Mouse (Mus musculus) midbrain, embryonic 13.5 days (tissue): ENCODE results near the gene Rbfox3. TPM values are rescaled to one million over a fixed set of nuclear protein-coding genes. Genes with fewer than 3 reads are reported as not detected.
A peak's percentile ranks its signal among the peaks of the same experiment; 100 is the strongest.

ENCODE experiments used
- ATAC-seq: fragments of 200-750 bp; cut with Nextera tagmentation; 2 replicates; pipeline ENCODE4 v1.8.0; 2017; ENCODE audit warnings: mild to moderate bottlenecking, moderate TSS enrichment, moderate library complexity
- H3K27ac ChIP-seq: fragments of 300-500 bp; sonication (generic); 2 replicates; pipeline ENCODE4 v1.5.1; 2015; ENCODE audit warnings: inconsistent platforms, mild to moderate bottlenecking, moderate library complexity
- H3K27me3 ChIP-seq: fragments of 300-500 bp; sonication (generic); 2 replicates; pipeline ENCODE4 v1.6.1; 2015; ENCODE audit warnings: mild to moderate bottlenecking, inconsistent platforms
- H3K36me3 ChIP-seq: fragments of 300-500 bp; sonication (generic); 2 replicates; pipeline ENCODE4 v1.6.1; 2015; ENCODE audit warnings: mild to moderate bottlenecking, inconsistent platforms
- H3K4me1 ChIP-seq: fragments of 300-500 bp; sonication (generic); replicated peaks from 2 replicates; pipeline ENCODE4 v1.6.1; 2015; ENCODE audit warnings: inconsistent platforms
- H3K4me2 ChIP-seq: fragments of 300-500 bp; sonication (generic); replicated peaks from 2 replicates; pipeline ENCODE4 v1.6.1; 2015; ENCODE audit warnings: moderate library complexity, mild to moderate bottlenecking, inconsistent platforms
- H3K4me3 ChIP-seq: fragments of 300-500 bp; sonication (generic); replicated peaks from 2 replicates; pipeline ENCODE4 v1.5.1; 2015; ENCODE audit warnings: mild to moderate bottlenecking, inconsistent platforms
- H3K9ac ChIP-seq: fragments of 300-500 bp; sonication (generic); replicated peaks from 2 replicates; pipeline ENCODE4 v1.6.1; 2015; ENCODE audit warnings: mild to moderate bottlenecking, inconsistent platforms
- H3K9me3 ChIP-seq: fragments of 300-500 bp; sonication (generic); 2 replicates; pipeline ENCODE4 v1.6.1; 2016; ENCODE audit warnings: mild to moderate bottlenecking, inconsistent platforms
- WGBS: fragments of 180-500 bp; shearing (Covaris S2); methylation state at CpG from one replicate; pipeline ENCODE4 v1.1.7; 2015; 5-methylcytosine and 5-hydroxymethylcytosine counted together
- polyA plus RNA-seq: library from polyadenylated mRNA; unstranded; fragments of >200 nt; fragmentation: Nextera tagmentation; extraction: Ambion mirVana; gene quantifications from 2 replicates; pipeline ENCODE4 v1.2.1, GENCODE M21; 2015

Gene Rbfox3
- polyA plus RNA-seq, 1 experiment from 2014 or later: 29.9 TPM

DNA sequence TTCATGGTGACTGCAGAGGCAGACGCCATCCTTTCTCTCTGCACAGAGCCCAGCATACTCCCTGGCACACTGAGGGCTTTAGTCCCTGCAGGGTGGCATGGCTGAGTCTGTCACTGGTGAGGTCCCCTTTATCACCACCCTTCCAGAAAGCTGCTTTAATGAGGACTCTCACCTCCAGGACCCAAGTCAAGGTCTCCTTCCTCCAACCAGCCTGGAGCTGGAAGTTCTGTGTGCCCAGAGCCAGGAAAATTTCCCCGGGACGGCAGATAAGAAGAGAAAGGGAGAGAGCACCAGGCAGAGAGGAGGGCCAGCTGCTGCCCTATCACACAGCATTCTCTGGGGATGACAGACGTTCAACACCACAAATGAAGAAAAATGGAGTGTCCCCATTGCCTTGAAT lies 73.2 kb downstream of the Rbfox3 start:
- no peak overlapping the region for H3K9ac ChIP-seq
- peaks cover 37% of the 10 kb centered on the region for H3K4me1 ChIP-seq
- no peak overlapping the region for H3K27ac ChIP-seq
- ATAC-seq: no peak
- H3K4me3 ChIP-seq: no peak overlapping the region
- no peak overlapping the region for H3K4me2 ChIP-seq
- no peaks in the 10 kb centered on the region for H3K36me3 ChIP-seq
- H3K27me3 ChIP-seq: no peaks in the 10 kb centered on the region
- no peaks in the 10 kb centered on the region for H3K9me3 ChIP-seq
- 53% methylated on average over 4 of the region's 4 CpGs for WGBS

DNA sequence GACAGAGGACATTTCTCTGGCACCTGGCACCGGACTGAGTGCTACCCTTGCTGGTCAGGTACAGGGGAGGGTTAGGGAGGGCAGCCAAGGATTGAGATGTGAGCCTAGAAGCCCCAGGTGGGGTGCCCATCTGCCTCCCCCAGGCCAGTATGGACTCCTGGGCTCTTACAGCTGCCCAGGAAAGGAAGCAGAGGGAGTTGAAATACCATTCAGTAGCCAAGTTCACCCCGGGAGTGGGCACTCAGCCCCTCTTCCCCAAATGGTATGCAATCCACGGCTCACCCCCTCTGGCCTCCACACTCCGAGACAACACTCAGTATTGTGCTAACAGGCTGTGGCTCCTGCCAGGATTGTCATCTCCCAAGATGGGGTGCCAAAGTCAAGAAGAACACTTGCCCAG lies 74.5 kb downstream of the Rbfox3 start:
- no peak overlapping the region for H3K4me3 ChIP-seq
- H3K4me1 ChIP-seq: peaks cover 37% of the 10 kb centered on the region
- ATAC-seq: no peak
- H3K36me3 ChIP-seq: no peaks in the 10 kb centered on the region
- no peak overlapping the region for H3K9ac ChIP-seq
- H3K9me3 ChIP-seq: no peaks in the 10 kb centered on the region
- no peak overlapping the region for H3K4me2 ChIP-seq
- 77% methylated on average over 4 of the region's 4 CpGs for WGBS
- H3K27me3 ChIP-seq: no peaks in the 10 kb centered on the region
- H3K27ac ChIP-seq: no peak overlapping the region

DNA sequence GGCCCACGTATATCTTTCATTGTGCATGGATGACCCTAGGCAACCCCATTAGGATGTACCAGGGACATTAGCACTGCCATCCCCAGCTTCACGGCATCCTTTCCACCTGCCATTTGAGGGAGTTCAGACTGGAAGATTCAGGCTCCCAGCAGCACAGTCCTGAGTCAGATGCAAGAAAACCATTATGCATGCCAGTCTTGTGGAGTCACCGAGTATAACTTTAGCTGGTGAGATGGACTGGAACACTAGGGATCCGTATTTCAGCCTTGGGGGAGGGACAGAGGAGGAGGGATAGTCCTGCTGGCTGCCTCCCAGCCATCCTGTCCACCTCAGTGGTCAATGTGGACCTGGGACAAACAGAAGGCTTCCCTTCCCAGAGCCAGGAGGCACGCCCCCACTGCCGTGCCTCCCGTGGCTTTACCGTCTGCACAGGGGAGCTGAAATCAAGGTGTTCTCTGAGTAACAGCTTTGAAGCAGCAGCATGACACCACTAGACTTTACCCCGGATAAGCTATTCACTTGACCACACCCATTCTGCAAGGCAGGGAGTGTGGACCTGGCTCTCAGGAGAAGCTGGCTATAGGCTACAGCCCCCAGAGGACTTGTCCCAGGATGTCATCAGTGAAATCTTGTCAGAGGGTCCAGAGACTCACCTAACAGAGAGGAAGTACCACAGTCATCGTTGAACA lies 78.5 kb downstream of the Rbfox3 start:
- no peak for ATAC-seq
- no peaks in the 10 kb centered on the region for H3K27me3 ChIP-seq
- no peak overlapping the region for H3K9ac ChIP-seq
- H3K36me3 ChIP-seq: no peaks in the 10 kb centered on the region
- no peak overlapping the region for H3K27ac ChIP-seq
- 79% methylated on average over 10 of the region's 10 CpGs for WGBS
- H3K4me1 ChIP-seq: peaks cover 21% of the 10 kb centered on the region
- H3K4me2 ChIP-seq: no peak overlapping the region
- H3K4me3 ChIP-seq: no peak overlapping the region
- H3K9me3 ChIP-seq: no peaks in the 10 kb centered on the region

DNA sequence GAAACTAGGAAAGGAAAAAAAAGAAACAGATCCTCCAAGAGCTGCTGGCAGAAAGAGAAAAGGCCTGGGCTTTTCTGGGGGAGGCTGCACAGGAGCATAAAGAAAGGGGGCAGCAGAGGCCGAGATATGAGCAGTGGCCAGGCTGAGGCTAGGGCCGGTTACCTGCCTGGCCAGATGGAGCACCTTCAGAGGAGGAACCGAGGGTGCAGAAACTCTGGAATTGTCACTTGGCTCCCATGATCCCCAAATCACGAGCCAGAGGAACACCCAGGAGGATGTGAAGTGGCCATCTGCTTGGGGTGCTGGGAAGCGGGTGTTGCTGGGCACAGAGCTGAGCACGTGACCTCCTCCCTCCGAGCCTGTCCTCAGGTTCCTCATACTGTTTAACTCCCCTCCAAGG lies 79.7 kb downstream of the Rbfox3 start:
- no peak overlapping the region for H3K4me3 ChIP-seq
- no peaks in the 10 kb centered on the region for H3K36me3 ChIP-seq
- H3K9me3 ChIP-seq: no peaks in the 10 kb centered on the region
- H3K27me3 ChIP-seq: no peaks in the 10 kb centered on the region
- no peak overlapping the region for H3K9ac ChIP-seq
- 76% methylated on average over 7 of the region's 7 CpGs for WGBS
- H3K4me2 ChIP-seq: no peak overlapping the region
- no peak overlapping the region for H3K27ac ChIP-seq
- H3K4me1 ChIP-seq: peaks cover 15% of the 10 kb centered on the region
- ATAC-seq: no peak

DNA sequence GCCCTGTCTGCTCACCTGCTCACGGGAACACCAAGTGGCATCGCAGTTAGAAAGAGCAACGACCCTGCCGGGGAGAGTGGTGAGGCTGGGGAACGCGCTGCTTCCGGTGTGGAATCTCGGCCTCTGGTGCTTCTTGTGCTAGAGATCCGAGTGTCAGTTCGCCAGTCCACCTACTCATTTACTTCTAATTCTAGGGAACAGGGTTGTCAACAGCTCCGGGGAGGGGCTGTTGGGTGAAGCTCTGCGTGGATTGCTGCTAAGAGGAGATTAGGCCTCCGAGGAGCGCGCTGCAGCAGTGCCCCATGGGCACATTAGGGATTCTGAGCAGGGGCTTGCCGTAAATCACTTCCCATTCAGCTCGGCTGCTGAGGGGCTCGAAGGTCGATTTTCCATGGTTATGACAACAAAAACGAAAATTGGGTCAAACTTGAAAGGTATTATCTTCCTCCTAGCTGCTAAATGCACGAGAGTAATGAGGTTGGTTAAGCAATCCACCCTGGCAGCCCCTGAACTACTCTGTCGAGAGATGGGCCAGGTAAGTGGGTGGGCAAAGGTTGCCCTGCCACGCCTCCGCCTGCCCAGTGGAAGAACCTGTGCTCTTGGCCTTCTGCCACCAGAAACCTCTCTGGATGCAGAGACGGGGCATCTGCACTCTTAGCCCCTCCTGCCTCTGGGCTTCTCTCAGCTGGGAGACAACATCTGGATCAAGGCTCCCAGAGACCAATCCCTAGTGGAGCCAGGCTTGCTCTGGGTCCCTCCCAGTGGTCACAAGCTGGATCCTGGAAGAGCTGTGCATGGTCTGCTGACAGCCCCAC lies 85.9 kb downstream of the Rbfox3 start:
- 42% methylated on average over 25 of the region's 25 CpGs for WGBS
- no peak overlapping the region for H3K4me2 ChIP-seq
- H3K9me3 ChIP-seq: no peaks in the 10 kb centered on the region
- H3K27ac ChIP-seq: peak overlapping the region; percentile 55
- no peaks in the 10 kb centered on the region for H3K36me3 ChIP-seq
- H3K4me1 ChIP-seq: peaks cover 21% of the 10 kb centered on the region
- 0 out of 2 replicates have a peak overlapping the region, but pooled peaks have one; percentile 6 for H3K9ac ChIP-seq
- no peaks in the 10 kb centered on the region for H3K27me3 ChIP-seq
- no peak overlapping the region for H3K4me3 ChIP-seq
- no peak; the same call in 1 of the 2 replicates for ATAC-seq

DNA sequence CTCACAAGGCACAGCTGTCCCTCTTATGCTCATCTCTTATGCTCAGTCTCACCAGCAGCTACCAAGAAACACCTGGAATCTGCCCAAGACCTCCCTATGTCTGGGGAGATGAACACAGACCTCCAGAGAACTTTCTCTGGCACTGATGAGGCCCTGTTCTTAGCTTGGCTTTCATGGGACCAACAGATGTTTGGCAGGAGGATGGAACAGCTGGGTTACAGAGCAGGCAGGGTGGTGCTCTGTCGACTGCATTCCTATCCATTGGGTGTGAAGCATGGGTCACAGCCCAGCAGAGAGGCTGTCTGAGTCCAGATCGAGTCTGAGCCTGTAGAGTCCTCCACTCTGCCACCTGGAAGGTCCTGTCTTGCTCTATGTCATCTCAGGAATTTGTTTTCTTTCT lies 90.0 kb downstream of the Rbfox3 start:
- Histone ChIP-seq H3K36me3 (no peaks in the 10 kb centered on the region), H3K27me3 (no peaks in the 10 kb centered on the region), H3K4me2 (no peak overlapping the region), H3K4me3 (no peak overlapping the region), H3K4me1 (peaks cover 14% of the 10 kb centered on the region), H3K27ac (no peak overlapping the region), H3K9me3 (no peaks in the 10 kb centered on the region), H3K9ac (no peak overlapping the region)
- no peak for ATAC-seq
- WGBS: 71% methylated on average over 2 of the region's 2 CpGs

DNA sequence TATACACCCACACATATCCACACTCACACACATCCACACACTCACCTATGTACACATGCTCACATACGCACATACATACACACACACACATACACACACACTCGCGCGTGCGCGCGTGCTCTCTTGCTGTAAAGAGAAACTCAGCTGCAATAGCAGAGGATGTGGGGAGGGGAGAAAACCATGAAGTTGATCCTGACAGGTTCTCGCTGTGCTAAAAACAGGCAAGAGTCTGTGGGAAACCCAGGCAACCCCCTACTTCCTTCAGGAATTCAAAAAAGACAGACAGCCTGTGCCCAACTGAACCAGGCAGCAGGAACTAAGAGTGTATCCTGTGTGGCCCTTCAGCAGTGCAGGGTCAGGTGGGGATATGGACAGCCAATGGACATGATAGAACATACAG lies 92.9 kb downstream of the Rbfox3 start:
- Histone ChIP-seq H3K27ac (no peak overlapping the region), H3K4me2 (no peak overlapping the region), H3K27me3 (no peaks in the 10 kb centered on the region), H3K4me1 (peaks cover 17% of the 10 kb centered on the region), H3K9me3 (no peaks in the 10 kb centered on the region), H3K4me3 (no peak overlapping the region), H3K9ac (no peak overlapping the region), H3K36me3 (no peaks in the 10 kb centered on the region)
- ATAC-seq: no peak
- 95% methylated on average over 8 of the region's 8 CpGs for WGBS

DNA sequence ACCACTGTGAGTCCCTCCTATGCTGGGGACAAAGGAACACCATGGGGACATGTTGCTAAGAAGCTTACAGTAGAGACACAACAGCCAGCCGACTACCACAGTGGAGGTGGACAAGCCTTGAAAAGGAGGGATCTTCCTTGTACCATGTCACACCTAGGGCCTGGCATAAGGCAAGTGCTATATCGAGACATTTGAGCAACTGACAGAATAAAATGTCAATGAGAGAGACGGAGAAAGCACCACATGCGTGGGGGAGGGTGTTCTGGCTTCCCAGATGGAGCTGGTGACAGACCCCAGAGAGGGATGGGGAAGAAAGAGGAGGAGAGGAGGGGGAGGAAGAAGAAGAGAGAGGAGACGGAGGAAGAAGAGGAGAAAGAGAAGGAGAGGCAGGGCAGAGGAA lies 96.3 kb downstream of the Rbfox3 start:
- Histone ChIP-seq H3K9me3 (no peaks in the 10 kb centered on the region), H3K4me3 (no peak overlapping the region), H3K4me1 (peaks cover 18% of the 10 kb centered on the region), H3K9ac (no peak overlapping the region), H3K27ac (0 out of 2 replicates have a peak overlapping the region, but pooled peaks have one; percentile 1), H3K4me2 (no peak overlapping the region), H3K27me3 (no peaks in the 10 kb centered on the region), H3K36me3 (no peaks in the 10 kb centered on the region)
- no peak for ATAC-seq
- 68% methylated on average over 5 of the region's 5 CpGs for WGBS

DNA sequence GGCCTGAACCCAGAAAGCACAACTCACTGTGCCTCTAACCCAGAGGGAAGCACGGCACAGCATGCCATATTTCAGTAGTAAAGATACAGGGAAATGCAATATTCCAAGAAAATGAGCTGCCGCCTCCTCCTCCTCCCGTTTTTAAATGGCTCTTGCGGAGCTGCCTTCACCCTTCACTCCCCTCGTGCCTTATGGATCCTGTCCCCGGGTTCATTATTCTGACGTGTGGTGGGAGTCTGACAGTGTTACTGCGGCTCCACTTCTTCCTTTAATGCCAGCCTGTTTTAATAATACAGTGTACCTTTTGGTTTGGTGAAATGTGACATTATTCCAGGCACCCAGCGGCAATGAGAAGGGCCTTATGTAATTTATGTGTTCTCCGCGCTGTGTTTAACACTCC lies 97.5 kb downstream of the Rbfox3 start:
- Histone ChIP-seq H3K9me3 (no peaks in the 10 kb centered on the region), H3K36me3 (no peaks in the 10 kb centered on the region), H3K27ac (peak overlapping the region; percentile 70), H3K4me3 (no peak overlapping the region), H3K4me1 (peaks cover 18% of the 10 kb centered on the region), H3K27me3 (no peaks in the 10 kb centered on the region), H3K4me2 (no peak overlapping the region), H3K9ac (no peak overlapping the region)
- ATAC-seq: no peak
- WGBS: 55% methylated on average over 11 of the region's 11 CpGs

DNA sequence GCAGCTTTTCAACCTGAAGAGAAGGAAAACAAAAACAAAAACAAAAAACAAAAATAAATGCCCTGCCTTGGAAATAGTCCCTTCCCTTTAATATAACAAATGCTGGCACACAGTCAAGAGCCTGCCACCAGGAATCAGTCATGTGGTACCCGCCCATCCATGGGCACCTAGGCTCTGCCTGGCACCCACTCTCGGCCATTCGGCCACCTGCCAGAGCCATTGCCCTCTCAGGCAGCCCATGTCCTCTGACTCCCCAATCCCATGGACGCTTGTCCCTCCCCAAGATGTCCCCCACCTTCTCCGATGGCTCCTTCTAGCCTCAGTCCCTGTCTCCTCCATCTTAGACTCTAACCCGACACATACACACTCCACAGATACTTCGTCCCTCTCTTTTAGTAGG lies 100.0 kb downstream of the Rbfox3 start:
- H3K4me2 ChIP-seq: no peak overlapping the region
- H3K9ac ChIP-seq: no peak overlapping the region
- H3K4me3 ChIP-seq: no peak overlapping the region
- H3K27me3 ChIP-seq: no peaks in the 10 kb centered on the region
- H3K27ac ChIP-seq: no peak overlapping the region
- WGBS: 94% methylated on average over 7 of the region's 7 CpGs
- H3K9me3 ChIP-seq: no peaks in the 10 kb centered on the region
- H3K36me3 ChIP-seq: no peaks in the 10 kb centered on the region
- no peak for ATAC-seq
- peaks cover 23% of the 10 kb centered on the region for H3K4me1 ChIP-seq

DNA sequence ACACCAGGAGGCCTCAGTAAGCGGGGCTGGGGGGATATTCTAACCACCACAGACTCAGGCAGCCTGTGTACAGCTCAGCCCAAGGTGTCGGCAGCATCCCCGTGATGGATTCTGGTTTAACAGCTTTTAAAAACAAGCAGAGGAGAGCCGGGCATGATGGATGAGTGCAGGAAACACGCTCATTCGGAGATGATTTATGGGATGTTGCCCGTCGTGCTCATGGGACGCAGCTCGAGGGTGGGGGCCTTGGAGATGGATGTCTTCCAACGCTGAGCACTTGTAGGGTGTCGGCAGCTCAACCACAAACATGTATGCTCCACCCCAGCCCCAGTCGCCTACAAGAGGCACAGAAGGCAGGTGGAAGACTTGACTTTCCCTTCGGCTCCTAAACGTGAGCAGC lies 103.9 kb downstream of the Rbfox3 start:
- no peak overlapping the region for H3K4me2 ChIP-seq
- no peak overlapping the region for H3K27ac ChIP-seq
- no peaks in the 10 kb centered on the region for H3K9me3 ChIP-seq
- H3K4me1 ChIP-seq: peaks cover 9% of the 10 kb centered on the region
- no peak for ATAC-seq
- no peaks in the 10 kb centered on the region for H3K36me3 ChIP-seq
- 91% methylated on average over 15 of the region's 15 CpGs for WGBS
- no peaks in the 10 kb centered on the region for H3K27me3 ChIP-seq
- H3K4me3 ChIP-seq: no peak overlapping the region
- H3K9ac ChIP-seq: no peak overlapping the region

DNA sequence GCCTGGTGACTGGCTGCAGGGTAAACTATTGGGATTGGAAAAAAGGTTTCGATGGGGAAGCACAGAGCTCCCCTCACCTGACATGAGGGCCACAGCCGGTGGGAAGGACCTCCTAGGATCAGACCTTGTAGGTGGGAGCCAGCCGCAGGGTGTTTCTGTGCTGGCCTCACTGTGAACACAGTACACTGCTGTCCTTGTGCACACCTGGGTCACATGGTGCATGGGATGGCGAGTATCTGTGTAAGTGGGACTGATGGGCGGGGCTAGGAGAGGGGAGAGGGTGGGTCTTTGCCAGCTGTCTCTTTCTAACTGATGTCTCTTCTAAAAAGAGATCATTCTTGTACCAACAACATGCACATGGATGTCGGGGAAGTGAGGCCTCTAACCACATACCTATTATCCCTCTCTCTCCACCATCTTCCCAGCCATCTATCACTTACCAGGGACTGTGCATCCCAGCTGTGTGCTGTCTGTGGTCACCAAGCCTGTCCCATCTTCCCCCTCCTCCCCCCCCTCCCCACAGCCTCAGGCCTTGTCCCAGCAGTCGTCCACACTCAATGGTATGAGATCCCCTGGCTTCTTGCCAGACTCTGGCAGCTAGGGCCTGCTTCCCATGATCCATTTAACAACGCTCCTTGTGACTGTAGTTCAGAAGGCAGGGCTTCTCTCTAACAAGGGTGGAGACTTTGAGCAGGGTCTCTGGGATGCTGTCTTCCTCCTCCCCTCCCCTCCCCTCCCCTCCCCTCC lies 116.4 kb downstream of the Rbfox3 start:
- Histone ChIP-seq H3K9me3 (no peaks in the 10 kb centered on the region), H3K27ac (peak overlapping the region; percentile 98), H3K36me3 (no peaks in the 10 kb centered on the region), H3K4me3 (no peak overlapping the region), H3K27me3 (no peaks in the 10 kb centered on the region), H3K9ac (no peak overlapping the region), H3K4me1 (peaks cover 58% of the 10 kb centered on the region), H3K4me2 (no peak overlapping the region)
- ATAC-seq: peak; percentile 29
- WGBS: 60% methylated on average over 8 of the region's 8 CpGs
